Mouse (Mus musculus): ENCODE data around the gene Gm10428. TPM values are rescaled to one million over a fixed set of nuclear protein-coding genes. Genes with fewer than 3 reads are reported as not detected.
A peak's percentile ranks its signal among the peaks of the same experiment; 100 is the strongest.

Gm10428 gene
- polyA plus RNA-seq (2015; fragmentation: Nextera tagmentation; extraction: Ambion mirVana), result not detected in 2 replicates

DNA sequence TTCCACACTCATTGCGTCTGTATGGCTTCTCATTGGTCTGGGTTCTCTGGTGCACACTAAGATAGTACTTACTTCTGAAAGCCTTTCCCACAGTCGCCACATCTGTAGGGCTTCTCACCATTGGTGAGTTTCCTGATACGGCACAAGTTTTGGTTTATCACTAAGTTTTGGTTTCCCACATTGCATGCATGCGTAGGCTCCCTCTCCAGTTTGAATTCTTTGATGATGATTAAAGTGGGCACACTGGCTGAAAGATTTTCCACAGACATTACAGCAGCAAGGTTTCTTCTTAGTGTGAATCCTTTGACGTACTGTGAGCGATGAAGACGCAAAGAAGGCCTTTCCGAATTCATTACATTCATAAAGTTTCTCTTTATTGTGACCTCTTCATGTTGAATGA, at the start of gene Gm10428:
Gm10428 (plus strand) TSS at position 321 of the 400 bp plus-strand sequence.
- Histone ChIP-seq H3K9ac (no peak within 1 kb of the TSS), H3K27me3 (replicated peaks) (peaks cover 4% of the 10 kb centered on the region; the same call in 1 of the 2 replicates), H3K9me3 (no peaks in the 10 kb centered on the region), H3K4me2 (no peak within 1 kb of the TSS), H3K4me3 (no peak within 1 kb of the TSS), H3K27ac (no peak within 1 kb of the TSS), H3K36me3 (replicated peaks) (no peaks in the 10 kb centered on the region), H3K4me1 (peaks cover 8% of the 10 kb centered on the region; the same call in 1 of the 2 replicates)
- no peak for ATAC-seq (replicated peaks)
- 88% methylated on average over 8 of the region's 8 CpGs for WGBS

DNA sequence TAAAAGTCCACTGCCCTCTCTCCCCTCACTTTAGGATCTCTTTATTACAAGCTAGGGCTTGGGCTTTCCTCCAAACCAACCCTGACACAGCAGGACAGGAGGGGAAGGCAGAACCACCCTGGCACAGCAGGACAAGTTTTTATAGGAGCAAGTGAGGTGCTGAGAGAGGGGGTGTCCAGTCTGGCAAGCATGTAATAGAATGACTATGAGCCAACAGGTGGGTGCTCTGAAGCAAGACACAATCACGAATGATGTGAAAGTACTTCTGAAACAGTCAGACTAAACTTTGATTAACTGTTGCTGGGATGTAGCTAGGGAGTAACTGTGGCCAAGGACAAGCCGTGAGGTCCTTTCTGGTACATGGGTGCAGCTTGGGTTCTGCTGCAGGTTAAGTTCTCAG, 46.8 kb upstream of the Gm10428 start:
- Histone ChIP-seq H3K27ac (no peak overlapping the region), H3K4me1 (no peaks in the 10 kb centered on the region), H3K9me3 (no peaks in the 10 kb centered on the region), H3K36me3 (replicated peaks) (peaks cover 13% of the 10 kb centered on the region; the same call in 1 of the 2 replicates), H3K4me2 (no peak overlapping the region), H3K4me3 (no peak overlapping the region), H3K27me3 (replicated peaks) (no peaks in the 10 kb centered on the region), H3K9ac (no peak overlapping the region)
- WGBS, result 88% methylated on average over 2 of the region's 2 CpGs
- no peak for ATAC-seq (replicated peaks)

DNA sequence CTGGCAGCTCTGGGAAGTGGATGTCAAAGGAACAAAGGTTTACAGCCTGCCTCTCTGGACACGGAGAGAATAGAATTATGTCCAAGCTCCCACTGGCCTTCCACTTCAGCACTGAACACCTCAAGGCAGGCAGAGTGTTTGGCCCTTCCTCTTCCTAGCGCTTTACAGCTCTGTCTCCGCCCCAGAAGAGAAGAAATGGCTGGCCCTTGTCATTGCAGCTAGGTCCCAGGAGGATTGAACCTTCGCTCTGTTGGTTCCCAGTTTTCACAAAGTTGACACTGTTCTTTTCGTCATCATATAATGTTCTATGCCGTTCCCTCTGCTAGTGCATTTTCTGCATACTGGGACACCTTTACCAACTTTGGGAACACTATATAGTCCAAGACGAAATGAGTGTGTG, 44.6 kb upstream of the Gm10428 start:
- 76% methylated on average over 7 of the region's 7 CpGs for WGBS
- no peak for ATAC-seq (replicated peaks)
- Histone ChIP-seq H3K9ac (no peak overlapping the region), H3K27me3 (replicated peaks) (no peaks in the 10 kb centered on the region), H3K4me2 (no peak overlapping the region), H3K36me3 (replicated peaks) (peaks cover 28% of the 10 kb centered on the region), H3K27ac (no peak overlapping the region), H3K9me3 (no peaks in the 10 kb centered on the region), H3K4me1 (no peaks in the 10 kb centered on the region), H3K4me3 (no peak overlapping the region)

DNA sequence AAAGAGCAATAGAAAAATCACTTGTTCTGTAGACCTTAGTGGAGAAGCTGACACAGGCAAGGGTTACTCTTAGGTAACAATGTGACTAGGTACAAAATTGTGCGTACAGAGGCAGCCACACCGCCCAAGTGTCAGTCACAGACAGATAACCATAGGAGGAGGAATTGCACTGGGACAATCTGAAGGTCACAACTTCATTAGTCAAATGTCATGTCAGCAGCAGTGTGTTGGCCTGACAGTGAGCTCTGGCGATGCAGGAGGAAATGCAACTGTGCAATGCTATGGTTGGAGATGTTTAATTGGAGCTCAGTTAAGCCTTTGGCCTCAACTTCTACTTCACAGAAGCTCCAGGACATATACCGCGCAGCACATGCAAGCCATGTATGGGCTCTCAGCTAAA, 42.2 kb upstream of the Gm10428 start:
- WGBS, result 90% methylated on average over 5 of the region's 5 CpGs
- no peaks in the 10 kb centered on the region for H3K9me3 ChIP-seq
- H3K9ac ChIP-seq, result no peak overlapping the region
- H3K4me2 ChIP-seq, result no peak overlapping the region
- H3K4me3 ChIP-seq, result no peak overlapping the region
- no peak for ATAC-seq (replicated peaks)
- H3K27ac ChIP-seq, result no peak overlapping the region
- peaks cover 46% of the 10 kb centered on the region for H3K36me3 ChIP-seq (replicated peaks)
- no peaks in the 10 kb centered on the region for H3K27me3 ChIP-seq (replicated peaks)
- H3K4me1 ChIP-seq, result no peaks in the 10 kb centered on the region

DNA sequence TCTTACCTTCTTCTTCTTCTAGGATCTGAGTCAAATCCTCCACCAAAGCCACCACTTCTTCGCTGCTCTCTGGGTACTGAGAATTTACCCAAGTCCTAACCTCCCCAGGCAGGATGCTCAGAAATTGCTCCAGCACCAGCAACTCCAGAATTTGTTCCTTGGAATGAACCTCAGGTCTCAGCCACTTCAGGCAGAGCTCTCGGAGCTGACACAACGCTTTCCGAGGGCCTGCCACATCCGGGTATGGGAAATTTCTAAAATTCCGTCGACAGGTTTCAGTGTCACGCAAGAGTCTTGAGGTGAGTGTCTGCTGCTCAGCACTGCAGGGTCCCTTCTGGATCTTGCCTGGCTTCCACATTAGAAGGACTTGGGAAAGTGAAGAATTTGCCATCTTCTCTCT, 24.6 kb upstream of the Gm10428 start:
- Histone ChIP-seq H3K27ac (no peak overlapping the region), H3K36me3 (replicated peaks) (peaks cover 34% of the 10 kb centered on the region; the same call in 1 of the 2 replicates), H3K4me2 (no peak overlapping the region), H3K9ac (no peak overlapping the region), H3K4me1 (peaks cover 22% of the 10 kb centered on the region), H3K4me3 (no peak overlapping the region), H3K27me3 (replicated peaks) (no peaks in the 10 kb centered on the region), H3K9me3 (no peaks in the 10 kb centered on the region)
- WGBS, result 93% methylated on average over 8 of the region's 8 CpGs
- no peak for ATAC-seq (replicated peaks)

DNA sequence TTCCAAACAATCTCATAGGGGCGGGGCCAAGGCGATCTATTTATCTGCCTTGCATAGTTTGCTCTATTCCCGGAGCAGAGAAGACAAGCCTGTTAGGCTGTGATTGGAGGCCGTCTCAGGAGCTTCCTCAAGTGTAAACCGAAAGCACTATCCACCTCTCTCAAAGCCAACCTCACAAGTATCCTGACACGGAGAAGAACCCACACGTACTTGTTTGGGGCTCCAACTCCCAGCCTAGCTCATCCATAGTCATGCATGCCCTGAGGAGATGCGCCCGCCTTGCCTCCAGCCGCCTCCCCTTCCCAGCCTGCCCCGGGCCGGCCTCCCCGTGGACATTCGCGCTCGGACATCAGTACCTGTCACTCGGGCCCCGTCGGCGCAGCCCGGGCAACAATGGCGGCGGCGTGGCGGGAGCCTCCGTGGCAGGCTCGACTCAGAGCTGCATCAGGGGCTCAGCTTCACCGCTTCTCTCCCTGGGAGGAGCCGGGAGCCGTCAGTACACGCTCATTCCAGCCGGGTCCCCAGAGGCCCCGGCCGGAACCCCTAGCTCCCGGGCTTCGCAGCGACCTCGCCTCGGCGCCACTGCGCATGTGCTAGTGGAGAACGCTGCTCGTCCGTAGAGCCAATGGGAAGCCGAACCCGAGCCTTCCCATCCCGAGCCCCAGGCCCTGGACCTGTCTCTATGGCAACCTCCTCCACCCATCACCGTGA, 21.4 kb upstream of the Gm10428 start, which contains the start of gene Zfp287:
Zfp287 (minus strand) TSS at position 595 of the 711 bp plus-strand sequence.
- Histone ChIP-seq H3K27ac (peak within 1 kb of the TSS; percentile 94), H3K9ac (peak within 1 kb of the TSS; percentile 81), H3K9me3 (no peaks in the 10 kb centered on the region), H3K4me1 (peaks cover 22% of the 10 kb centered on the region), H3K4me3 (peak within 1 kb of the TSS; percentile 77), H3K36me3 (replicated peaks) (peaks cover 11% of the 10 kb centered on the region; the same call in 1 of the 2 replicates), H3K27me3 (replicated peaks) (no peaks in the 10 kb centered on the region), H3K4me2 (peak within 1 kb of the TSS; percentile 64)
- peak; percentile 99 for ATAC-seq (replicated peaks)
- under 1% methylated on average over 48 of the region's 48 CpGs for WGBS

DNA sequence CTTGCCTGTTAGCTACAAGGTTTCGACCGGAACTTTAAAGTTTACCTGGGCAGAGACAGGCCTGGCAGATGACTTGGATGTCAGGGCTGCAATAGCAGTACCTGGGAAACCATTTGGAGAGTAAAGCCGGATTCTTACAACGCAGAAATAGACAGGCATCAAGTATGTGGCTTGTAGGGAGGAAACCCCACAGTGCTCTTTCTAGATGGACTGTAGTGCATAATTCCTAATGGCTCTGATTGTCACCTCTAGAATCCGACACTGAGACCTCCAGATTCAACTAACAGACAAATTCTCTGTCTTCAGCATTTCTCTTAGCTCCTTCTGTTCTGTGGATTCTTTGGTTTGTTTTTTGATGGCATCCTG, 20.9 kb upstream of the Gm10428 start:
- WGBS, result 5% methylated on average over 5 of the region's 5 CpGs
- Histone ChIP-seq H3K9ac (0 out of 2 replicates have a peak overlapping the region, but pooled peaks have one; percentile 81), H3K4me2 (peak overlapping the region; percentile 64), H3K4me3 (peak overlapping the region; percentile 77), H3K36me3 (replicated peaks) (peaks cover 11% of the 10 kb centered on the region; the same call in 1 of the 2 replicates), H3K4me1 (peaks cover 22% of the 10 kb centered on the region), H3K27me3 (replicated peaks) (no peaks in the 10 kb centered on the region), H3K9me3 (no peaks in the 10 kb centered on the region), H3K27ac (peak overlapping the region; percentile 94)
- ATAC-seq (replicated peaks), result no peak; the same call in 1 of the 2 replicates

DNA sequence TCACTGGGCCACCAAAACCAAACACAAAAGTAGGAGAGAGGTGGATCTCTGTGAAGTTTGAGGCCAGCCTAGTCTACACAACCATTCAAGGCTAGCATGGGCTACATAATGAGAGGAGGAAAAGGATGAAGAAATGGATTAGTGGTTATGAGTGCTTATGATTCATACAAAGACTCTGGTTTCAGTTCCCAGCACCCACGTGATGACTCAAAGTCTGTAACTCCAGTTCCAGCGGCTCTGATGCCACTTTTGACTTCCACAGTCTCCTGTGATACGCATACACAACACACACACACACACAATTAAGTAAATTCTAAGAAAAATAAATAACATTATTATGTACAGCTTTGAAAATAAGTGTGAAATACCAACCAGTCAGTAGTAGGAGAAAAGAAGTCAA, 20.2 kb upstream of the Gm10428 start:
- no peaks in the 10 kb centered on the region for H3K27me3 ChIP-seq (replicated peaks)
- H3K4me2 ChIP-seq, result no peak overlapping the region
- H3K4me1 ChIP-seq, result peaks cover 22% of the 10 kb centered on the region
- H3K9me3 ChIP-seq, result no peaks in the 10 kb centered on the region
- H3K9ac ChIP-seq, result no peak overlapping the region
- 89% methylated on average over 3 of the region's 3 CpGs for WGBS
- H3K4me3 ChIP-seq, result no peak overlapping the region
- peaks cover 6% of the 10 kb centered on the region; the same call in 1 of the 2 replicates for H3K36me3 ChIP-seq (replicated peaks)
- no peak for ATAC-seq (replicated peaks)
- no peak overlapping the region for H3K27ac ChIP-seq

DNA sequence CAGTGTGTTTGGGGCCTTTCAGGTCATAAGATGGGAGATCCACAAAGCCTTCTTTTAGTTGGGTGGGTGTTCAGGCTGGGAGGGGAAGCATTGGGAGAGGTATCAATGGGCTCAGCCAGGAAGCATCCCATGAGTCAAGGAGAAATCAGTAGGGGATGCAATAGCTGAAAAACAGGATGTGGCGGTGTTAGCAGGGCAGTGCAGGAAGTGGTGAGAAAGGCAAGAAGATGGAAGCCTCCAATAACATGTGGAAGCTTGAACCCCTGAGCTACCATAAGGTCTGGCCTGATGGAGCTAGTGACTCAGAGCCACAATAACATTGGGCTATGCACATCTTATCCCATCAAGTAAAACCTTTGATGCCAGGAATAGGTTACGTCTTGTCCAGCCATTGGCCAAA, 11.7 kb upstream of the Gm10428 start:
- H3K27me3 ChIP-seq (replicated peaks), result no peaks in the 10 kb centered on the region
- no peak overlapping the region for H3K4me2 ChIP-seq
- H3K36me3 ChIP-seq (replicated peaks), result no peaks in the 10 kb centered on the region
- no peak overlapping the region for H3K27ac ChIP-seq
- H3K9ac ChIP-seq, result no peak overlapping the region
- H3K9me3 ChIP-seq, result no peaks in the 10 kb centered on the region
- peaks cover 8% of the 10 kb centered on the region; the same call in 1 of the 2 replicates for H3K4me1 ChIP-seq
- H3K4me3 ChIP-seq, result no peak overlapping the region
- 95% methylated on average over 2 of the region's 2 CpGs for WGBS
- no peak for ATAC-seq (replicated peaks)

DNA sequence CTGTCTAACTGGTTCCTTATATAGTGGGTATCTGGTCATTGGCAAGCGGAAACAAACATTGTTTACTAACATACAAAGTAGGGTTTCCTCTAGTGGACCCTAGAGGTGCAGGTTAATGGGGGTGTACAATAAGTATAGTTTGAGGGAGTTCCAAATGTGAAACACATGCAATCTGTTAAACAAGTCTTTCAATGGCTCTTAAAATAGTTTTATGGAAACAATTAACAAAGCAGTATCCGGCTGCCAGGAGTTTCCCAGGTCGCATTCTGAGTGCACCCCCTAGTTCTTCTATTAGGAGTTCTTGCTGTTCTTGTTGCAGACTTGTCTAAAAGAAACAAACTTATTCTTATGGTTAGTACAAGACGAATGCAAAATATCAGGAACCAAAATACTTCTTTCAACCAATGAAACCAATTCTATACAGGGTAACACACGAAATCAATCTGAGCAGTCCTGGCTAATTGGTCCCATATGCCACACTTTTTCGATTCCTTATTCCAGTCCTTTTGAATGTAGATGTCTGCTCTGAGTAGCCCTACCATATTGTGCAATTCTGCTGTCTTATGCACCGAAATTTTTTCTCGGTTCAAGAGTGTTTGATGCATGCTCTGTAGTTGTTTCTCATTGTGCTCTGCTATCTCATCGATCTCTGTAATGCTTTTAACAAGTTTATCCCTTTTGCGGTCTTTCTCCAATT, 10.5 kb upstream of the Gm10428 start:
- Histone ChIP-seq H3K4me2 (no peak overlapping the region), H3K4me1 (peaks cover 13% of the 10 kb centered on the region; the same call in 1 of the 2 replicates), H3K9ac (no peak overlapping the region), H3K27ac (no peak overlapping the region), H3K36me3 (replicated peaks) (no peaks in the 10 kb centered on the region), H3K27me3 (replicated peaks) (no peaks in the 10 kb centered on the region), H3K4me3 (no peak overlapping the region), H3K9me3 (no peaks in the 10 kb centered on the region)
- WGBS, result 78% methylated on average over 10 of the region's 10 CpGs
- ATAC-seq (replicated peaks), result no peak

DNA sequence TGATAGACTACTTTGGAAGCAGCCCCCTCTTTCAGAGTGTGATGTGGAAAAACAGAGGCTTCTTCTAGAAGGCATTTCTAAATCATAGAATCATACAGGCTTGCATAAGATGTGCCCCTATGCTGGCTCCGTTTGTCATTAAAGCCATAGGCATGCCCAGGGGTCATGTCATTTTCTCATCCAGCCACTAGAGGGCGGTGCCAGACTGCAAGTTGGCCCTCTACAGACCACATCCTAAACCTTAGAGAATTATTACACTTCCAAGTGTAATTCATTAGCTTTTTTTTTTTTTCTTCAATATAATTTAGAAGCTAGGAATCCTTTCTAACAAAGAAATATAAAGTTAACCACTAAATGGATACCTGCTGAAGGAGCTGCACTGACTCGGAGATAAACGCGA, 8.8 kb upstream of the Gm10428 start:
- Histone ChIP-seq H3K4me2 (no peak overlapping the region), H3K36me3 (replicated peaks) (no peaks in the 10 kb centered on the region), H3K27me3 (replicated peaks) (no peaks in the 10 kb centered on the region), H3K27ac (no peak overlapping the region), H3K4me1 (peaks cover 13% of the 10 kb centered on the region; the same call in 1 of the 2 replicates), H3K4me3 (no peak overlapping the region), H3K9me3 (no peaks in the 10 kb centered on the region), H3K9ac (no peak overlapping the region)
- no peak for ATAC-seq (replicated peaks)
- 53% methylated on average over 5 of the region's 5 CpGs for WGBS

DNA sequence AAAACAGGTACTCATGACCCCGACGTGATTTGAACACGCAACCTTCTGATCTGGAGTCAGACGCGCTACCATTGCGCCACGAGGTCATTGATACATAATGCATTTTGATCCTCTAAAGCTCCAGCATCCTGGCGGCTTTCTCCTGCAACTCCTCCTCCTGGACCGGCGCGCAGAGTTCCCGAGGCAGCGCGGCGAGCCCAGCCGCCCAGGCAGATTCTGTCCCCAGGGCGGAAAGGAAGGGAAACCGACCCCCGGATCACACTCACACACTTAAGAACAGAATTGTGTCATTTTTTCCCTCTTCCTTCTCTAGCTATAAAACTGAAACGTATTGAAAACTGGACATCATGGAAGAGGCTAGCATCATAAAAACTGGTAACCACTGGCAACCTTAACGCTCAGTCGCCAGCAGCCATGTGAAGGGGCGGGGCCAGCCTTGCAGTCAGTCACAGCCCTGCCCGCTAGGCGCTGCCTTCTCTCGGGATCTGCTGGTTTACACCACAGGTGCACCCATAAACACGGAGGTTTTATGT, 6.8 kb upstream of the Gm10428 start:
- no peaks in the 10 kb centered on the region for H3K9me3 ChIP-seq
- 2% methylated on average over 27 of the region's 27 CpGs for WGBS
- peak; percentile 89 for ATAC-seq (replicated peaks)

More for the DNA sequence above, 6.8 kb upstream of the Gm10428 start:
- peak overlapping the region; percentile 34; the same call in 1 of the 2 replicates for H3K9ac ChIP-seq
- H3K27me3 ChIP-seq (replicated peaks), result no peaks in the 10 kb centered on the region
- 0 out of 2 replicates have a peak overlapping the region, but pooled peaks have one; percentile 41 for H3K27ac ChIP-seq
- H3K36me3 ChIP-seq (replicated peaks), result no peaks in the 10 kb centered on the region
- peaks cover 13% of the 10 kb centered on the region; the same call in 1 of the 2 replicates for H3K4me1 ChIP-seq
- H3K4me2 ChIP-seq, result peak overlapping the region; percentile 55
- H3K4me3 ChIP-seq, result peak overlapping the region; percentile 39
